Mouse (Mus musculus): ENCODE results near the gene Rptor. TPM values are rescaled to one million over a fixed set of nuclear protein-coding genes. Genes with fewer than 3 reads are reported as not detected.
"Not testable (repeated sequence)": the region's sequence is repeated elsewhere in the genome, so short reads cannot be mapped to it uniquely, and the experiment has no call there.

The Rptor gene
- total RNA-seq, 4 experiments from 2014 or later: 30.3 to 35.6 (median 32.7) TPM

- no peak for DNase-seq (ENCODE audit: low spot score)
These were observed 50.6 kb downstream of the Rptor start for GRCm38 (mm10) chr11:119653336-119653735.

- peak; percentile 24 for DNase-seq (ENCODE audit: low spot score)
These were observed 54.8 kb downstream of the Rptor start for GRCm38 (mm10) chr11:119657534-119657933.

- DNase-seq (ENCODE audit: low spot score): no peak
These were observed 56.6 kb downstream of the Rptor start for GRCm38 (mm10) chr11:119659296-119659695.

- not testable (repeated sequence) for DNase-seq (ENCODE audit: low spot score)
These were observed 58.8 kb downstream of the Rptor start for GRCm38 (mm10) chr11:119661479-119661878.

DNA sequence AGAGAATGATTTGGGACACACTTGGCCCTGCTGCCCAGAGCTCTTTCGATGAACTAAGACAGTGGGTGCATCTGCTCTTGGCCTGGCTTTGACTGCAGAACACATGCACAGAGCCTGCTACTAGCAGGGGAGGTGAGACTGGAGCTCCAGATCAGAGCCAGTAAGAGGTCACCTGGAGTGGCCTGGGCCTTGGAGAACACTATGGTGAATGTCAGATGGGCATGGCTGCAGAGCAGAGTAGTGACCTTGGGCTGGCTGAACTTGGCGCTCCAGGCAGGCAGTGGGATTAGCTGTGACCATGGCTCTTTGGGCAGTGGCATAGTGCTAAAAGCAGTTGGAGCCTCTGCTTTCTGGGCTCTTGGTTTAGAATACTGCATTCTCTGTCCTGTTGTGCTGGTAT is 61.2 kb downstream of the Rptor start:
- peak; percentile 19 for DNase-seq (ENCODE audit: low spot score)

GRCm38 (mm10) chr11:119664678-119665307 is 62.1 kb downstream of the Rptor start:
- DNase-seq (ENCODE audit: low spot score): no peak

DNA sequence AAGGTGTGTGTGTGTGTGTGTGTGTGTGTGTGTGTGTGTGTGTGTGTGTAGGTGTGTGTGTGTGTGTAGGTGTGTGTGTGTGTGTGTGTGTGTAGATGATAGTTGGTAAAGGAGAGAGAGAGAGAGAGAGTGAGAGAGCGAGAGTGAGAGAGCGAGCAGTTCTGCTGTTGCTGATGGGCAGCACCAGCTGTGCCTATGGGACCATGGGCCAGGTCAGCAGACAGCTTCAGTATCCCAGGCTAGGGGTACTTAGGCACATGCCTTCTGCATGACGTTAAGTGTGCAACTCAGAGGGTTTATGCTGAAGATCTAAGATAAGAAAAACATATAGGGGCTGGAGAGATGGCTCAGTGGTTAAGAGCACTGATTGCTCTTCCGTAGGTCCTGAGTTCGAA is 62.6 kb downstream of the Rptor start:
- DNase-seq (ENCODE audit: low spot score): no peak

- DNase-seq (ENCODE audit: low spot score): no peak
These were observed 63.9 kb downstream of the Rptor start for GRCm38 (mm10) chr11:119666567-119667108.

DNA sequence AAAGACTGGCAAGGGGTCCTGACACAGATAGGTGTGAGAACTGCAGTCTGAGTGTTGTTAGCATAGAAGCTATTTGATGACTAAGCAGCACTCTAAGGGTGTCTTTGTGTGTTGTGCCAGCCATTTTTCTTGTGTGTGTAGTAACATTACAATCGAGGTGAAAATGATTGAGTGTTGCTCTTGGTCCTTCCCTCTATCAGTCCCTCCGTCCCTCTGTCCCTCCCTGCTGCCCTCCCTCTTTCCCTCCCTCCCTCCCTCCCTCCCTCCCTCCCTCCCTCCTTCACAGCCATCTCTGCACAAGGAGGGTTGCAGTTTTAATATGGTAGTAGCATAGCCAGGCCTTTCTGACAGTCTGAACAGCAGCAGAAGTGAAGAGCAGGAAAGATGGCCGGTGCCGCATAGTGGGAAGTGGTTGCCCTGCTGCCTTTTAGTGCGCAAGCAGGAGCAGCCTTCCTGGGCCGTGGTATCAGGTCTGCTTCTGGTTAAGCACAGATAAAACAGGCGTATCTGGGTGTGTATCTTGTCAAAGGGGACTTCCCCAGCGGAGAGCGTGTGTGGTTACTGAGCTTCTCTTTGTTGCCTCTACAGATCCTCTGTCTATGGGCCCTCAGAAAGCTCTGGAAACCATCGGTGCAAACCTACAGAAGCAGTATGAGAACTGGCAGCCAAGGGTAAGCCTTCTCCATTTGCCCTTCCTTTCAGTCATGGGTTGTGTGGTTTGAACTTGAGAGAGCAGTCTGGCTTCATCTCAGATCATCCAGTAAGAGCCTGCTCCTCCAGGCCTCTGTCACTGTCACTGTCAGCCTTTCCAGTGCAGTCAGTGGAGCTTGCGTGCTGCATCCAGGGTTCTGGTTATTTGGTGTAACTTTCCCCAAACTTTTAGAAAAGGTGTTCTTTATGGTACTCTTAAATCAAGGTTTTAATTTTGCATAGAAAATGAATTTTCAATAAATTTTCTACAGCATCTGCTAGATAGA is 68.3 kb downstream of the Rptor start:
- DNase-seq (ENCODE audit: low spot score): no peak

DNA sequence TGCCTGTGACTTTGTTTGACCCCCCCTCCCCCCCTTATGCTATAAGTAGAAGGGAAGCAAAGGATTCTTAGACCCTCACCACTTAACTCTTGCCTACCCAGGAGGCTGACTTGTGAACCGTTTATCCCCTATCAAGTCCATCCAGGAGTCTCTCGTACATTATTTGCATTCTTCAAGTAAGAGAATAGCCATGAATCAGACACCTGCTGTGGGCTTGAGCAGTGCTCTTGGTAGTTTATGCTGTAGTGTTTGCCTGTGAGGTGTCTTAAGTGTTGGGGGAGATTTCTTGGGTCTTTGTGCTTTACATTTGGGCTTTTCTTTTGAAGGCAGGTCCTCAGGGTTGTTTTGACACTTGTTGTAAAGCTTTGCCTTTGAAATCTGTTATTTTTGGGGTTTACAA is 69.3 kb downstream of the Rptor start:
- DNase-seq (ENCODE audit: low spot score): no peak

DNA sequence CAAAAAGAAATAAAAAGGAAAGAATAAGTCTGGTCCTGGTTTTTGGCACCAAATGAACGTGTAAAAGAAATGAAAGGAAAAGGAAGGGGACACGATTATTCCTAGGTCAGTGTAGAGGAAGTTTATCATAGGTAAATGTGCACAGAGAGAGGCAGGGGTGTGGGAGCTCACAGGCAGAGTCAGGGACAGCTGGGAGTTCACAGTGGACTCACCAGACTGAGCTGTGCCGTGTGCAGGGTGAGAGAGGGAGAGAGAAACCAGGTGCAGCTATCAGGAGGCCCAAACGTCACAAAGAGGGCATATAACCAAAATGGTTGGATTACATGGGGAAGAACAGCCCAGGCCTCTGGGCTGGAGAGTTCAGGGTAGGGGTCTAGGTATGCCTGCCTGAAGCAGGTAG is 70.1 kb downstream of the Rptor start:
- DNase-seq (ENCODE audit: low spot score): no peak

GRCm38 (mm10) chr11:119674835-119675234 is 72.1 kb downstream of the Rptor start:
- no peak for DNase-seq (ENCODE audit: low spot score)

GRCm38 (mm10) chr11:119675546-119675945 is 72.8 kb downstream of the Rptor start:
- no peak for DNase-seq (ENCODE audit: low spot score)

GRCm38 (mm10) chr11:119676751-119677411 is 74.2 kb downstream of the Rptor start:
- DNase-seq (ENCODE audit: low spot score): peak; percentile 28

- no peak for DNase-seq (ENCODE audit: low spot score)
These were observed 75.7 kb downstream of the Rptor start for GRCm38 (mm10) chr11:119678427-119678826.

DNA sequence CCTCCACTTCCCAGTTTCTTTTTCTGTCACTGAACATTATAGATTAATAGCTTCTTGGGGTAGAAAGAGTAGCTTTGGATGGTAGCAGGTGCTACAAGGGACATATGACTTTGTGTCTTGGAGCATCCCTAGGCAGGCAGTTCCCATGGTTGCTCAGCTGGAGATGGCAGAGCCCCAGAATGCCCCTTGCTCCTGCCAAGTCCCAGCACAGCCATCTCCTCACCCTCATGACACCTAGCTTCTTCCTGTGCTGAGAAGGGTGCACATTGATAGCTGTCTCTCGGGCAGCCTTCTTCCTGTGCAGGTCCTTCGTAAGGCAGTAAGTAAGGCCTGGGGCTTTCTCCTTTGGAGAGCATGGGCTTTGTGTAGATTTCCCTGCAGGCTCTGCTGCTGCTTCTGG is 78.0 kb downstream of the Rptor start:
- DNase-seq (ENCODE audit: low spot score): no peak

DNA sequence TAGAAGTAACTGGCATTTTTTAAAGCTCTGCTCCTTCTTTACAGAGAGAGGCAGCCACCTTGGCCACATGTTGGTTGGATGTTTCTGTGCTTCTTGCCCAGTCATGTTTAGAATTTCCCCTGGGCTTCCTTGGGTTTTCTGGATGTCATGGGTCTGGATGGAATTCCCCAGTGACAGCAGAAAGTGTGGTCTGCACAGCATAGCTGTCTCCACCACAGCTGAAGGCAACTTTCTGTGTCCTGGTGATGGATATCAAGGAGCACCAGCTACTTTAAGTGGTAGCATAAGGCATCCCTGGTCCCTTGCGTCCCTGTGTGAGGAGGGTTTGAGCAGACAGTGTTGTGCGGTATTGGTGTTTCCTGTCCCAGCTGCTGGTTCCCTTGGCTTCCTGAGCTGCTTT is 79.6 kb downstream of the Rptor start:
- DNase-seq (ENCODE audit: low spot score): no peak

GRCm38 (mm10) chr11:119683796-119684195 is 81.1 kb downstream of the Rptor start:
- peak; percentile 23 for DNase-seq (ENCODE audit: low spot score)

DNA sequence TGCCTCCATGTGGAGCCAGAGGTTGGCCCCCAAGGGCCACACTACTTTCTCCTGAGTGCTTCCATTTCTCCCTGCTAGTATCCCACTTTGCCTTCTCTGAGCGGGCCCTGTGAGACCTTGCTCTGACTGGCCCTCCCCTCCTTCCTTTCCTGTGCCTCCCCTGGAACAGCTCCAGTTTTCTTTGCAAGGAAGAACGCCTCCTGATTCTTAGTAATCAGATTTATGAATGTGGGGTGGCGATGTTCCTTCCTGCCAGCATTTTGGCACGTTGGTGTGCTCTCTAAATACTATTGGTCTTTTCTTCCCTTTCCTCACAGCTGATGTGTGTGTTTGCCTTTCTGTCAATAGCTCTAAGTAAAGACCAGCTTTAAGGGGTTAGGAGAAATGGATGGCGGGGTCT is 82.8 kb downstream of the Rptor start:
- no peak for DNase-seq (ENCODE audit: low spot score)

DNA sequence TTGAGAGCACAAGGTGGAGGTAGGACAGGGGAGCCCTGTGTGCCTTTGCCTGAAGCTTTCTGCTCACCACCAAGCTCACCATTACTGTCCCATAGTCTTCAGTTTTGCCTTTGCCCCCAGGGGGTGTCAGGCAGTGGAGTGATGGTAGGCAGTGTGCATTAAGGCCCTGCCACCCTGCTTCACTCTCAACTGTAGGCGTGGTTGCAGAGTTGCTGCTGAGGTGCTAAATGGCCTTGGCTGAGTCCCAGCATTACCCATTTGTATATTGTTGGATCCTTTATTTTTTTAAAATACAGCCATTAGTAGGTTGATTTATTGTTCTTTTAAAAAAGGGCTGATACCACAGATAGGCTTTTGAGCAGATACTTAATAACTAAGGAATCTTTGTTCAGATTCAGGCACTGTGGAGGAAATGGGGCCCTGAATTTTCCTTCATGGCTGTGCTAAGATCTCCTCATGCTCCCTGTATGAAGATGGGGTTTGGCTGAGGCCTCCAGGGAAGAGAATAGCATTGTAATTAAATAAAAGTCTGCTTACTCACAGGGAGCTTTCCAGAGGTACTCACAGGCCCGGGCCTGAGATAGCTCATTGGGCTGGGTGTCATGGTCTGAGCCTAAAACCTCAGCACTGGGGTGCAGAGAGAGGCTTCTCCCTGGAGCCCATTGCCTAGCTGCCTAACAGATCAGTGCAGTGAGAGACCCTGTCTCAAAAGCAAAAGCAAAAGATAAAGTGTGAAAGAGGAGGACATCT is 83.4 kb downstream of the Rptor start:
- no peak for DNase-seq (ENCODE audit: low spot score)

DNA sequence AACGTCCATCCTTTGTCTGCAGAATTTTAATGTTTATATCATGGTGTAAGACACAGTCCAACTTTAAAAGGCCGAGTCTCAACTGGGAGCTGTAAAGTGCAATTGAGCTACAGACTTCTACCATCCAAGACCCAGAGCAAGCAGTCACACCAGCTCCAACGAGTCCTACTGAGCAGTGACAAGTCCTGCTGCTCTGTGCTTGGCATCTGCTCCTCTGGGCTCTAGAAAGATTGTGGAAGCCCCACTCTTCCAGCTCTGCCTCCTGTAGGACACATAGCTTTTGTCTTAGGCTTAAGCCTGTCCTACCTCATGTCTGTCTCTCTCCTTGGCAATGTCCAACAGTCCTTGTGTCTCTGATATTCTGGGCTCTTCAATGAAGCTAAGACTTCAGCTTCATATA is 84.6 kb downstream of the Rptor start:
- DNase-seq (ENCODE audit: low spot score): no peak
